Mouse (Mus musculus): ENCODE measurements at regions not wholly inside any gene's neighbourhood (a gene's known extent, or its start where the extent isn't known, plus 50 kb on each side); places are given as distances from the start of the nearest gene placed in this dataset.

DNA sequence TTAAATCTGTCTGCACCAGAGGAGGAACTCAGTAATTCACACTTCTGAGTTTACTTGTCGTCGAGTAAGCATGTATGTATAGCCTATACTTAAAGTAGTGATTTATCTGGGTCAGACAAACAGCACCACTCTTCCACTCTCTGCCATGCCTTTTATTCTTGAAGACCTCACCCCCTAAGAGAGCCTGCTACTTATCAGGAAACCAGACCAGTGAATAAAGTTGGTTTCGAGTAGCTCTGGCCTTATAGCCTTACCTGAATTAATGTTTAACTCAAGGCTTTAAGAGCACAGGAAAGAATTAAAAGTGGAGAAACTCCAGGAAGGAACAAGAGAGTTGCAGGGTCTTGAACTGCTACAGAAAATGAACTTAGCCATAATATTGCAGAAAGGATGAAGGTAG is 398.1 kb downstream of the Lmo4 start:
- DNase-seq (ENCODE audit: low read depth, low spot score) = no peak

DNA sequence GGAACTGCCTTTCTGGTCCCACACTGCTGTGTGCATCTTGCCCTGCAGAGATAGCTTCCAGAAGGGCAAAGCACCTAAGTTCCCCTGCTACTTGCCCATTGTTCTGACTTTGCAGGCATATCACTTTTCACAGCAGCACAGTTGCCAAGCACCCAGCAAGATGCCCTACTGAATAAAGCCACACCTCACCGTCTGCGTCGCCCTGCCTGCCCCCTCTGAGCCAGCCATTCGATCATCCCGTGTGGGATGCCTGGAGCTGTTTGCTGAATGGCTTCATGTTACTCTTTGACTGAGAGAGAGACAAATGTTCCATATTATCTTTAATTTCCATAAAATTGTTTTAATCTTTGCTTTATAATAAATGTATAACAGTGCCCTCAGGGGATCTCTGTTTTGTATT is 407.2 kb downstream of the Lmo4 start:
- no peak for DNase-seq (ENCODE audit: low read depth, low spot score)

DNA sequence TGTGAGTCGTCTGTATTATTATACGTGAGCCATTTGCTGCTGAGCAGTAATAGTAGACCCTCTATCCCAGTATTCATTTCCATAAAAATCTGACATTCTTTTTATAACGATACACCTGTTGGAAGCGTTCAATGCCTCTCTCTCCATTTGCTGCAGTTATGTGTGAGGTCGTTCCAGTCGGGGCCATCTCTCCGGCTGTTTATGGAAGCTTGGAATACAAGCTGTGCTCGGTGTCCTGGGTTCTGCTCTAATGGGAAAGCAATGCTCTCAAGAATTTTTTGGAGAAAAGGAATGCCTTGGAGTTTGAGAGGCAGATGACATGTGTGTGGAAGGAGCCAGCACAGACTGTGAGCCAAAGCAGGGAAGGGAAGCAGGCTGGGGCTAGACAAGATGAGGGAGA is 414.1 kb downstream of the Lmo4 start:
- DNase-seq (ENCODE audit: low read depth, low spot score) = no peak

DNA sequence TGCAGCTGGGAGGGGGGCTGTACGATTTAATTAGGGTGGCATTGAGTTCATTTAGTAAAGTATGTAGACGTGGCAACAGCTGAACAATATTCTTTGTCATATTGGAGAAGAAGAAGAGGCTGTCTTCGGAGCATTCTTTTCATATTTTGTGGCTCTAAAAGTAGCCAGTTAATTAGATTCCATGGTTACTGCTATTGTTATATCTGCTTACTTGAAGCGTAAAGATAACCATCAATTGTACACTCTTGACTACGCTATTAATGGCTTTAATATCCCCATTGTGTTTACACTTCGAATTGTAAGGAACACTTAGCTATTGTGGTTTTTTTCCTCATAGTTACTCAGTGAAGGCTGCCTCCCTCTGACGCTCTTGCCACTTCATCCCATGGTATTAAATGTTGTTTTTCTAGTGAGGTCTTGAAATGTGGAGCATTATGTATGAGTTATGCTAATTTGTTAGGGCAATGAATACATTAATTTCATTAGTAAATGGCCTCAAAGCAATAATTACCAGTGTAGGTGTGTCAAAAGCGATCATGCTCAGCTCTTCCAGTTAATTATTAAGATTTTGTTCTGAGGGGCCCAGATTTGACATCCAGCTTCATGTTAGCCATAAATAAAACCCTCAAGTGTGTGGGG is 415.0 kb downstream of the Lmo4 start:
- DNase-seq (ENCODE audit: low read depth, low spot score) = no peak

DNA sequence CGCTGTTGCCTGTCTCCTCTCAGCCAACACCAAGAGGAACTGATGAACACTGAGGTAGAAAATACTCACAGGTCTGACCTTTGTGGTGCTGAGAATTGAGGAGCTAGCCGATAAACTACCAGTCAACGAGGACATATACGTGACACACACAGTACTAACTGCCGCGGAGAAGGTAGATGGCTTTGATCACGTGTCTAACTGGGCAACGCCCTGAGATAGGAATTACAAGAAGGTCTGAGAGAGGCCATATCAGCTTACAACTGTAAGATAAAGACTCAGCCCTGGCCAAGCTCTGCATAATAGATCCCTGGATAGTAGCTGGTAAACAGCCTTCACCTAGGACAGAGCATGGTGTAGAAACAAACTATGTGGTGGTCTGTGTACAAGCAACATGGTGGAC is 418.1 kb downstream of the Lmo4 start:
- DNase-seq (ENCODE audit: low read depth, low spot score) = no peak

DNA sequence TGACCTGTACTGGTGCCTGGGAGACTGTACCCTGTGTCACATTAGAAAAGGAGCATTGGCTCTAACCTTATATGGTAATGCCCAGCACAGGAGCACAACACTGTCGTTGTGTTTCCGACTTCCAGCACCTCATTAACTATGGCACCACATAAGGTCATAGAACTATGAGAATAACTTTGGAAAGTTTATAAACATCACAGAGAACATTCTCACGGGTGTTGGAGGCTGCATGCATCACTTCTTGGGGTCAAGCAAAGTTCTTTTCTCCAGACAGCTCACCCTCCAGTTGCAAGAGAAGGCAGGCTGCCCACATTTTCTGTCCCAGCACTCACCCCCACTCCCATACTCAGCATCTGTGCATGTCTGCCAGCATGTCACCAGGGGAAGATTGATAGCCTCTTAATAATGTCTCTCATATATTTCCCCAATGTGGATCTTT is 420.6 kb downstream of the Lmo4 start:
- DNase-seq (ENCODE audit: low read depth, low spot score) = no peak

DNA sequence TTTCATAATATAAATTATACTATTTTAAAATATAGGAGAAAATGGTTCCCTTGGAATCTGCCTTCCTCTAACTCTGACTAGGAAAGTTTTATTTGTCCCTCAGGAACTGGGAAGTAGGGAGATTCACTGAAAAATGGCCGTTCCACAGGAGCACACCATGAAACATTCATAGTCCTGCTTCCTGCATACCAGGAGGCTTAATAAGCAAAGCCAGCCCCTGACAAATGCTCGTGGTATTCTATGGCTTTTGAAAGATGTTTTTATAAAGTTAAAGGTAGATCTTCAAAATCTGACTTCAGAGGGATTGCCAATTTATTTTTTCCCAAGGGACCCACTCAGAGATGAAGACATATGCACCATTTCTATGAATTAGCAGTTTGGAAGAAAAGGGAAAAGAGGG is 426.9 kb downstream of the Lmo4 start:
- DNase-seq (ENCODE audit: low read depth, low spot score) = no peak

DNA sequence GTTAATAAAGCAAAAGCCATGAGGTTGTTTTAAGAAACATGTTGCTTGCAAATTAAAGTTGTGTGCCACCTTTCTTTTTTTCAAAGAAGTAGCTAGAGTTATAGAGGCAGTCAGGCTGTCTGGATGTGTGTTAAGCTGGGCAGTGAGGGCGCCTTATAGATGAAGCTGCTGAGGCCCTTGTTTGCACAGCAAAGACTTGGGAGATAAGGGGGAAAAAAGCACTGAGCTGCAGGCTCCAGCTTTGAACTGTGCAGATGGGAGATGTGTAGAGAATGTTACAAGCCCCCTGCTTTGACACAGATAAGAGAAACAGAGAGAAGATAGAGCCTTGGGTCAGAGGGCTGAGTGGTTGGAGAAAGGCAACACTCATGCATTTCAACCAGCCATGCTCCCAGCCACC is 445.7 kb downstream of the Lmo4 start:
- no peak for DNase-seq (ENCODE audit: low read depth, low spot score)

DNA sequence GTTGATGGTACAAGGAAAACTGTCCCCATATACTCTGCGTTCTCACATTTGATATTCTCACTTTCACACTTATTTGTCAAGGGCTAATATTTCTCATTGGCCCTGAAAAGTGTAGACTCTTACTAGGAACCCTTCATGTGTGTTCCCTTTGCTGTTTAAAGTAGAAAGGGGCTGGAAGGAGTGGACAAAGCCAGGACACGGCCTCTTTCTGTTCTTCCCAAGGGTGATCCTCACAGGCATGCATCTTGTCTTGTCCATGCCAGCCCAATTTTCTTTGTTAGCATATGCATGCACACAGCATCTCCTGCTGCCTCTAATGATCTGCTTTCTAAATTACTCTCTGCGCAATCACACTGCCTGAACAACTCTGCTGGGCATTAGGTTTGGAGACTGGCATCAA is 451.8 kb downstream of the Lmo4 start:
- no peak for DNase-seq (ENCODE audit: low read depth, low spot score)

DNA sequence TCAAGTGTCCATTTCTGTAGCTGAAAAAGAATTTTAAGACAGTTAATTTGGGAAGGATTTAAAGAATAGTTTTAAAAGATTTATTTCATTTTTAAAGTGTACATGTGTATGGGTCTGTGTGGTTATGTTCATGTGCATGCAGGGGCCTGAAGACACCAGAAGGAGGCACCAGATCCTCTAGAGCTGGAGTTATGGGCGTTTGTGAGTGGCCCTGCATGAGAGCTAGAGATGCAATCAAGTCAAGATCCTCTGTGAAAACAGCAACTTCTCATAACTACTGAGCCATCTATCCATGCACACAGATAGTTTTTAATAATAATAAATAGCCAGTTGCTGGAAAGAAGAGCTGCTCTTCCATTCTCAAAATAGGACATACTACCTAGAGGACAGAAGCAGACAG is 452.4 kb downstream of the Lmo4 start:
- no peak for DNase-seq (ENCODE audit: low read depth, low spot score)

DNA sequence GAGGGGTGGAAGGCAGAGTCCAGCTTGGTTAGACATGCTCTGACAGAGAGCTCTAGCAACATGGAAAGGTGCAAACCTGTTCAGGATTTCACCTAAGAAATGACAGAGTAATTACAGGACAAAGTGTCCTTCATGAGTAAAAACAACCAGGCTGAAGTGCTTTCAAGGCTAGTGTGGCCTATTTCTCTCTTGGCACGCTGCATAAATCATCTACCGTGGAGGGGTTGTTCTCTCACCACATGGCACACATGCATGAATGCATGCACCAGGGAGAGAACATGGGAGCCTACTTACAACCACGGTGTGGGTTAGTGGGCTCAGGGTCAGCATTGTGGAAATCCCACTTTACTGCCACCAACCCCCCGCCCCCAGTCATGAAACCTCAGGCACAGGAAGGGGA is 454.9 kb downstream of the Lmo4 start:
- DNase-seq (ENCODE audit: low read depth, low spot score) = no peak

DNA sequence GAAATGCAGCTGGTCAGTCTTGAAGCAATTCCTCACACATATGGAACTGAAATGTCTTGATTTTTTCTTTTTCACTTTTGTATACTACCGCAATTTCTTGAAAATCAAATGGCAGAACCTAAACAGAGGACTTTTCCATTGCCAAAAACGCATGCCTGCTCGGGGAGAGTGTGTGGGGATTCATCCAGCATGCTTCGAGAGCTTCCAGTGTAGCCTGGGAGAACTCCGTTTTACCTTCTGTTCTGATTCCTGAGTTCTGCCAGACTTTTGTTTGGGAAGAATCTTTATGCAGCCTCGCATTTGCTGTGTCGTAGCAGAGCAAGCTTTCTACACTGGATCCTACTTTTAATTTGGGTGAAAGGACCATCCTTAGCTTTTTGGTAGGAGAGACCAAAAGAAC is 461.4 kb downstream of the Lmo4 start:
- DNase-seq (ENCODE audit: low read depth, low spot score) = peak; percentile 28

DNA sequence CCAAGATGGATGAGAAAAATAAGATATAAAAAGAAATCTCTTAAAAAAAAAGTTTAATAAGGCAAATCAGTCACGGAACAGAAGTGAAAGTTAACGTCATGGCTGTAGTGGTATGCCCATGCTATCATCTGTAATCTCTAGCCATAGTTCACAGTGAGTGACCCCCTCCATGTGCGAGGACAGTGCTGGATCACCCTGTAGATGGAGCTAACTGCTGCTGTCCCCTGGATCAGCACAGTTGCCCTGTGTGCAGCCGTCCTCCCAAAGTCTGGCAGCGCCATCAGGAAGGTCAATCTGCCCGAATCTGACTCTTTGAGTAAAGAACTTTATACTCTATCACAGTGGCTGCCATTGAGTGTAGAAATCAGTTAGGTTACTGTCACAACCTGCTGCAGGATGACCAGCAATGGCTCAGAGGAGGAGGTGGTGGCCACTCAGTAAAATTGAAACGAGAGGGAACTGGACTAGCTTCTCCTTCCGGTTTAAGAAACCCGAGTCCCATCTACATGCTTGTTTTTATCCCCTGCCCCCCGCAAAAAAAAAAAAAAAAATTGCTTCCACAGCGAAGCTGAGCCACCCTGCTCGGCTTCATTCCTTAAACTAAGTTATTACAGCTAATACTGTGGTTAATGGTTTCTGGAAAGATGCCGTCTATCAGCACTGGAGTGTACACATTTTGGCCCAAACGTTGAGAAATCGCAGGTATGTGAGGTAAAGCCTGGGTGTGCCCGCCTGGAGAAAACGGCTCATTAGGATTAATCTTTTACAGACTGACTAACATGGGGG is 462.0 kb downstream of the Lmo4 start:
- no peak for DNase-seq (ENCODE audit: low read depth, low spot score)

DNA sequence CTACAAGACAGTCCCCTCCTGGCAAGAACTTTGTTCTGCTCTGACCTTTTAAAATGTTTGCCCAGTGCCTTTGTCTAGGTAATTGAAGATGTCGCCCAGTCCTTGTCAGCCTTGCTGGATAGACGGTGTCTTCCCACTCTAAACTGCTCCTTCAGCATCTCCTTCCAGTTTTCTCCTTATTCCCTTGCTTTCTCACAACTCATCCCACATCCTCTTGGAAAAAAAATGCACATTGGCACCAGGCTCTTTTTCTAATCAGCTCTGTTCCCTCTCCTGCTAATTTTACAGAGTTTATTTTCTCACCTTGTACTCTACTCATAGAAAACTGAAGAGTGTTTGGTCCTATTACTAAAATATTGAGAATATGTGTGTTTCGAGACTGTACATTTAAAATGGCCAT is 466.3 kb downstream of the Lmo4 start:
- no peak for DNase-seq (ENCODE audit: low read depth, low spot score)

DNA sequence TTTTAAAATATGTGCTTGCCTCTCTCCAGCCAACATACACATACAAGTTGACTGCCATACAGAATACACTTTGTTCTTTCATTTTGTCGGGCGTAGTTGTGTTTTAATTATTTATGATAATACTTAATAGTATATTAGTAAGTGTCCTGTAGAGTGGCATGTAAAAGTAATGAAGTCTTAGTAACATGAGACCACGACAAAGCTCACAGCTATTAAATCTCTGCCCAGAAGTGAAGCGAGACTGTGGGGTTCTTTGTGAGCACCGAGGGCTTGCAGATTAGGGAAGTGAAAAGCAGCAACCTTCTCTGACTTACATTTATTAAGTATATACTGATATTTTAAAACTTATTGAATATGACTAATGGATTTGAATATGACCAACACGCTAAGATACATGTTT is 467.2 kb downstream of the Lmo4 start:
- DNase-seq (ENCODE audit: low read depth, low spot score) = no peak

DNA sequence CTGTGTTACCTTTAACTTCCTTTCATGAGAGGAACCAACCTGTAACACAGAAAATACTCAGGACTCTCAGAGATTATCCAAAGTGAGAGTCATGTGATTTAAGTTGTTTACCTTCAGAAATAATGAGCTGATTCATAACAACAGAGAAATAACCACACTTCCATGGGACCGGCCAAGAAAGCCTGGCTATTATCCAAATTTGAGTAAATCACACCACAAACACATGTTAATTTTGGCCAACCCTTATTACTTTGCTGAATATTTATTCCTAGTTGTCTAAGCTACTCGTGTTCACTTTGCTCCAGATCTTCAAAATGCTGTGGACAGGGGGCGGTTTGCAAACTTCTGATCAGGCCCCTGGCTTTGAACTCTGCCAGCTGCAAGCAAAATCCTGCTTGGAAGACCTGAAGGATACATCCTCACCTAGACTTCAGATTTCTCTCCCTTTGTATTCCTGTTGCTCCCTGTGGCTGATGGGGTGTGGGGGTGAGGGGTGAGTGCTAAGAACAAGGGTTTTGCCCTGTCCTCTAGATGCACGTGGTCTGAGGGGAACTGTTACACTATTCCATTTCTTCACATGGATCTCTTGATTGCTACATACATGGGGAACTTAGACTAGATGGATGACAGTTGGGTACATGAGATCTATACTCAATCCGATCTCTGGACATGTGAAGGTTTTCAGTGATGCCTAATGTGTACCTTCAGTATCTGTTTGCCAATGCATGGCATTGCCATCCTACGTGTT is 468.2 kb downstream of the Lmo4 start:
- no peak for DNase-seq (ENCODE audit: low read depth, low spot score)

DNA sequence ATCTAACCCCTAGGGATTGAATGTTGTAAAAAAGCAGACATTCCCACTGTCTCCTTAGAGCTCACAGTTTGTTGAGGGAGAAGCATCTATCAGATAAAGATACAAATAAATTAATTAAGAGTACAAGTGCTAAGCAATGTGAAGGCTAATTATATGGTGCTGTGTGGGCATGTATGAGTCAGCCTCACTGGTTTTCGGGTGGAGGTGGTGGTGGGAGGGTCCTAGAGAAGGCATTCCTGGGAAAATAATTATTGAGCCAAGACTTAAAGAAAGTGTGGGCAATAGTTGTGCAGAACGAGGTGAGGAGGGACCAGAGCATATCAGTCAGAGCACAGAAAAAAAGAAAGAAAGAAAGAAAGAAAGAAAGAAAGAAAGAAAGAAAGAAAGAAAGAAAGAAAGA is 470.2 kb downstream of the Lmo4 start:
- DNase-seq (ENCODE audit: low read depth, low spot score) = no peak

DNA sequence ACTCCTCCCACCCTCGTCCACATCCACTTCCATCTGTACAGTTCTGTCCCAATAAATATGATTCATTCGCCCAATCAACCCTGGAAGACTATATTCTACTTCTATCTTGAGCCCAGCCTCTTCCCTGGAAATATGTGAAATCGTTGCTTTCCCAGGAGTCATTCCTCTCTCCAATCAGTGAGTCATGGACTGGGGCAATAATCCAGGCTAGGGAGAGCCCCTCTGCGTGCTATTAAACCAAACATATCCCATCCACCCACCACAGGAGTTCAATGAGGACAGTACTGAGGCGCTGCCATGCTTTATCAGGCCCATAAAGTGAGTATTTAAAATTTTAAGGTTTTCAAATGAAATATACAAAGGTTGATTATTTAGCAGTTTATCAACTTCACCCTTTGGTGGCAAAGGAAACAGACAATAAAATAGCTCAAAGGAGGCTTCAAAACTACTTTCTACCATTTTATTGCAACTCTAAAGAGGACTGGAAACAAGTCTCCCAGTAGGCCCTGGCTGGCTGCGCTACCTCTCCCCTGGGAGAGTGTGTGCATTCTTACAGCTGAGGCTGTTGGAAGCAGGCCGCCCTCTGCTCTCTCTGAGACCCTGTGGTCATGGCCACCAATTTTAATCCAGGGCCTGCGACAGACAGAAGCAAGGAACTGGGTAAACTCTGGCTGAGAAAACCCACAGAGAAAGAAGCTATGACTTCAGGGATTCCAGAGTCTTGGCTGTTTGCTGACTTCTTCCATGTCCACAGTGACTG is 471.9 kb downstream of the Lmo4 start:
- DNase-seq (ENCODE audit: low read depth, low spot score) = no peak

DNA sequence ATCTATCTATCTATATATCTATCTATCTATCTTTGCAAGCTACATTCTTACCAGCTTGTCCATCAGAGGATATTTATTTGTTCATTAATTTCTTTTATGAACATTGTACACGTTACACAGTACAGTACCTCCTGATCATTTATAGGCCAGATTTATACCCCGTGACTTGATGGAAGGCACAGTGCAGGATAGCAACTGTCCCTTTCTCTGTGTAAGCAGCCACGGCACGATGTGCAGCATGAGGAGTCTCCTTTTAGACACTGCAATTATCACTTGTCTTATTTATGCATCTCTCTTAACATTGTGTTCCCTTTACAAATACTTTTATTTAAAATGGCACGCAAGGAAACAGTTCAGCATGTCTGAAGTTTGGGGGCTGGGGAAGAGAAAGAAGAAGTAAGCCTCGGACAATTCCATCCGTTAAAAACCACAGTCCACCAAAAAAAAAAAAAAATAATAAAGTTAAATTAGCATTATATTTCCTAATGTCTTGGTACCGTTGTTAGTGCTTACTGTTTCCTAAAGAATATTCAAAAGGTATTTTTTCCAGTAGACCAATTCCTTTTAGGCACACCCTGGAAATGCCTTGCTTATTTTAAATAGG is 475.4 kb downstream of the Lmo4 start:
- no peak for DNase-seq (ENCODE audit: low read depth, low spot score)

DNA sequence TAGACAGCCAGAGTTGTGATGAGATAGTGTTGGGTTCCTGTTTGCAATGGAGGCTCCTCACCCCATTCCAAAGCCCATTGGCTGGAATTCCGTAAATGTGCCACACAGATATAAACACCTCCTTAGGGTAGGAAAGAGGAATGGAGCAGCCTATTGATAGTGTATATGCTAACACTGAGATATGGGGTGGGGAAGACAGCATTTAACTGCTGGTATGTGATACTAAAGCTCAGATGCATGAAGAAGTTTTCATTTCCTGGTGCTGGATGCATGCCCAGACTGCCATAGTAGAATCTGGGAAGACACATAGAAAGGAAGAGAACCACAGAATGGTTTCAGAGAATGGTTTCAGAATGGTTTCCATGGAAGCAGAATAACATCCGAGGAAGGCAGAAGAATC is 482.4 kb downstream of the Lmo4 start:
- no peak for DNase-seq (ENCODE audit: low read depth, low spot score)

DNA sequence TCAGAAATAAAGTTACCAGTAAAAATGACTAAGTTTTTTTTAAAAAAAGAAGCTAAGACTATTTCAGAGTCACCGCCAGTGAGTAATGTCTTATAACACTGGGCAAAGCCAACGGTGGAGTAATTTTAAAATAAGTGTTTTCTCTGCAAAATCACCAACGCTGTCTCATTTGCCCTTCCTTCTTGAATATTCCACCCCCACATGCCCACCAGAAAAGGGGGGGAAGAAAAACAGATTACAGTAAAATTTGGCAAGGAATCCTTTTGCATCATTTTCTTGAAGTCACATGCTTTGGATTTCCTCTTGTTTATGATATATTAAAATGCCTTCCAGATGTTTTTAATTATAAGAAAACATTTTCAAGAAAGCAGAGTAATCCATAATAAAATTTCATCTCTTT is 482.9 kb downstream of the Lmo4 start:
- DNase-seq (ENCODE audit: low read depth, low spot score) = no peak

DNA sequence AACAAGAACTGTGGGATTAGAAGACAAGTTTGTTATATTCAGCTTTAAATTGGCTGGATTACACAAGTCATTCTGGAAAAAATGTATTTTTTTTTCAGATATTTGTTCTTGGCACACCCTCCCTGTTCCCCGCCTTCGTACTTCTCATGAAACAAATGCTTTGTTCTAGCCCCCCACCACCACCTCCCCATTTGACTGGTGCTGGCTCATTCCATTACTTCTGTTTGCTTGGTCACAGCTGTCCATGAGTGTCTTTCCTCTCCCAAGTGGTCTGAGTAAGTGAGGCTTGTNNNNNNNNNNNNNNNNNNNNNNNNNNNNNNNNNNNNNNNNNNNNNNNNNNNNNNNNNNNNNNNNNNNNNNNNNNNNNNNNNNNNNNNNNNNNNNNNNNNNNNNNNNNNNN is 491.8 kb downstream of the Lmo4 start:
- DNase-seq (ENCODE audit: low read depth, low spot score) = no peak

Measured in brain, embryonic 18.5 days (tissue).